Mouse (Mus musculus) kidney, embryonic 14.5 days (tissue): ENCODE measurements around the gene Slc7a10. TPM values are rescaled to one million over a fixed set of nuclear protein-coding genes. Genes with fewer than 3 reads are reported as not detected.

Experiments used
- polyA plus RNA-seq: library from polyadenylated mRNA; unstranded; fragments of >200 nt; fragmentation: Nextera tagmentation; extraction: Ambion mirVana; gene quantifications from 2 replicates; pipeline ENCODE4 v1.2.1, GENCODE M21; 2014

Gene Slc7a10
- polyA plus RNA-seq, 1 experiment from 2014 or later: 0.70 TPM

Other genes starting within 250 kb of the Slc7a10 start
- gene Cebpg, start 129.8 kb upstream of the Slc7a10 start, polyA plus RNA-seq: 30.8 and 39.3 TPM in 2 replicates
- 0.92 and 1.5 TPM in 2 replicates for gene Cebpa, start 67.1 kb upstream of the Slc7a10 start, polyA plus RNA-seq
- 7.6 and 9.7 TPM in 2 replicates for gene Lrp3, start 29.1 kb downstream of the Slc7a10 start, polyA plus RNA-seq
- gene Gpatch1, start 132.1 kb downstream of the Slc7a10 start, polyA plus RNA-seq: 13.7 and 20.5 TPM in 2 replicates
- 10.2 and 15.7 TPM in 2 replicates for gene Rhpn2, start 147.8 kb downstream of the Slc7a10 start, polyA plus RNA-seq
- gene Faap24, start 210.5 kb downstream of the Slc7a10 start, polyA plus RNA-seq: 14.5 and 18.0 TPM in 2 replicates
- gene Cep89, start 210.7 kb downstream of the Slc7a10 start, polyA plus RNA-seq: 40.2 and 59.9 TPM in 2 replicates